ENCODE assay signal across 8 mouse cellular contexts in genomic region chr1:121440535-121441381, GRCm38 (mm10). TPM values are rescaled to one million over a fixed set of nuclear protein-coding genes. Genes with fewer than 3 reads are reported as not detected.
A peak's percentile ranks its signal among the peaks of the same experiment; 100 is the strongest.
DNase-seq lines count a peak whose midpoint lies in the region; ATAC-seq and TF ChIP-seq lines count a peak whose summit lies in the region.

No protein-coding gene starts in this region.

- H3K27me3 ChIP-seq in G1E (ENCODE audit: insufficient read depth, low read length) = no peaks in the 10 kb centered on the region
- no peaks in the 10 kb centered on the region for H3K27me3 ChIP-seq in forebrain, embryonic 12.5 days
- no peaks in the 10 kb centered on the region for H3K27me3 ChIP-seq in hindbrain, embryonic 12.5 days
- no peaks in the 10 kb centered on the region for H3K27me3 ChIP-seq in lung, postnatal 0 days (replicated peaks; ENCODE audit: insufficient read depth, low read length)

- 63% methylated on average over 13 of the region's 13 CpGs for WGBS in forebrain, embryonic 12.5 days
- WGBS in hindbrain, embryonic 12.5 days = 66% methylated on average over 13 of the region's 13 CpGs
- WGBS in lung, postnatal 0 days = 65% methylated on average over 13 of the region's 13 CpGs

- H3K36me3 ChIP-seq in G1E (replicated peaks) = peaks cover 97% of the 10 kb centered on the region
- peaks cover 45% of the 10 kb centered on the region for H3K36me3 ChIP-seq in forebrain, embryonic 12.5 days (replicated peaks)
- peaks cover 46% of the 10 kb centered on the region for H3K36me3 ChIP-seq in hindbrain, embryonic 12.5 days
- peaks cover 11% of the 10 kb centered on the region; the same call in 1 of the 2 replicates for H3K36me3 ChIP-seq in lung, postnatal 0 days (ENCODE audit: insufficient read depth, low read length)

- H3K9me3 ChIP-seq in G1E (replicated peaks) = no peaks in the 10 kb centered on the region
- H3K9me3 ChIP-seq in forebrain, embryonic 12.5 days = no peaks in the 10 kb centered on the region
- no peaks in the 10 kb centered on the region for H3K9me3 ChIP-seq in hindbrain, embryonic 12.5 days (replicated peaks)
- H3K9me3 ChIP-seq in lung, postnatal 0 days (ENCODE audit: low read length) = no peaks in the 10 kb centered on the region

- DNase-seq in G1E (ENCODE audit: low spot score) = peak; percentile 37
- peak; percentile 46 for DNase-seq in c-Kit-positive CD71-positive TER-119-negative erythroid progenitor cells, embryonic 14.5 days (ENCODE audit: low read depth)
- peak; percentile 76 to 82 for DNase-seq in layer of hippocampus, postnatal 10 days (ENCODE audit: low spot score in 2 of 2)
- DNase-seq in lung, postnatal 0 days (ENCODE audit: low spot score) = peak; percentile 63
- peak; percentile 20 for DNase-seq in retina, adult 2 months (ENCODE audit: low read depth, low spot score)
- peak; percentile 69 for DNase-seq in urinary bladder, postnatal 14 days (ENCODE audit: low spot score)

- no peak overlapping the region for H3K4me2 ChIP-seq in forebrain, embryonic 12.5 days
- H3K4me2 ChIP-seq in hindbrain, embryonic 12.5 days (replicated peaks) = no peak overlapping the region
- no peak overlapping the region for H3K4me2 ChIP-seq in lung, postnatal 0 days (replicated peaks; ENCODE audit: low read depth, low read length)

- peak; percentile 43; the same call in 1 of the 2 replicates for ATAC-seq in G1E (ENCODE audit: extremely low read depth, insufficient number of reproducible peaks, low FRiP score, poor library complexity, severe bottlenecking)
- peak; percentile 70; the same call in 1 of the 2 replicates for ATAC-seq in forebrain, embryonic 12.5 days (ENCODE audit: low FRiP score)
- ATAC-seq in hindbrain, embryonic 12.5 days (ENCODE audit: low FRiP score) = 0 out of 2 replicates have a peak, but pooled peaks have one; percentile 39
- ATAC-seq in lung, postnatal 0 days = no peak

- no peak overlapping the region for H3K27ac ChIP-seq in forebrain, embryonic 12.5 days
- no peak overlapping the region for H3K27ac ChIP-seq in hindbrain, embryonic 12.5 days
- no peak overlapping the region for H3K27ac ChIP-seq in lung, postnatal 0 days (ENCODE audit: low read length)

- TF ChIP-seq CTCF in G1E (IDR thresholded peaks at IDR 0.05; ENCODE audit: low read depth, low read length) = peak; percentile 60
- TF ChIP-seq CTCF in lung, postnatal 0 days (IDR thresholded peaks at IDR 0.05) = peak; percentile 83

- no peak overlapping the region for H3K4me3 ChIP-seq in G1E (ENCODE audit: low read depth, low read length)
- no peak overlapping the region for H3K4me3 ChIP-seq in forebrain, embryonic 12.5 days (replicated peaks)
- H3K4me3 ChIP-seq in hindbrain, embryonic 12.5 days = no peak overlapping the region
- no peak overlapping the region for H3K4me3 ChIP-seq in lung, postnatal 0 days (ENCODE audit: low read depth, low read length)

- H3K9ac ChIP-seq in forebrain, embryonic 12.5 days = no peak overlapping the region
- no peak overlapping the region for H3K9ac ChIP-seq in hindbrain, embryonic 12.5 days
- no peak overlapping the region for H3K9ac ChIP-seq in lung, postnatal 0 days (replicated peaks; ENCODE audit: low read depth)

- H3K4me1 ChIP-seq in G1E (ENCODE audit: insufficient read depth, low read depth, low read length) = no peaks in the 10 kb centered on the region
- H3K4me1 ChIP-seq in forebrain, embryonic 12.5 days = no peaks in the 10 kb centered on the region
- no peaks in the 10 kb centered on the region for H3K4me1 ChIP-seq in hindbrain, embryonic 12.5 days
- H3K4me1 ChIP-seq in lung, postnatal 0 days (ENCODE audit: insufficient read depth, low read depth, low read length) = no peaks in the 10 kb centered on the region

- TF ChIP-seq EP300 in lung, postnatal 0 days (IDR thresholded peaks at IDR 0.05) = no peak

RNA-seq across cellular contexts. Expression of gene Ccdc93, which starts 9.9 kb away (rescaled TPM):
- total RNA-seq in G1E (2014; fragmentation: Nextera tagmentation) (32.7 and 44.7 TPM in 2 replicates), G1E (2017) (37.3 and 44.7 TPM in 2 replicates)
- 5.7 and 6.4 TPM in 2 replicates for polyA plus RNA-seq in G1E (2012)
- 11.0 and 11.4 TPM in 2 replicates for polyA plus RNA-seq in forebrain, embryonic 12.5 days (2016; fragmentation: Nextera tagmentation; extraction: Ambion mirVana)
- polyA plus RNA-seq in hindbrain, embryonic 12.5 days (2016; fragmentation: Nextera tagmentation; extraction: Ambion mirVana) = 14.9 and 15.8 TPM in 2 replicates
- total RNA-seq in layer of hippocampus, postnatal 10 days (2021) = 10 to 100 TPM; 35.4 to 37.3 TPM
- polyA plus RNA-seq in lung, postnatal 0 days (2015; fragmentation: Nextera tagmentation; extraction: Ambion mirVana) = 3.4 and 4.7 TPM in 2 replicates

Comparison
In these comparisons a context has a peak if more than half of its experiments do, and no peak if none do; other contexts are left out.
1. DNase-seq: peak in every context shown above with its lines; median percentile 79 in layer of hippocampus, postnatal 10 days; 69 in urinary bladder, postnatal 14 days; 63 in lung, postnatal 0 days; 46 in c-Kit-positive CD71-positive TER-119-negative erythroid progenitor cells, embryonic 14.5 days; 37 in G1E; 20 in retina, adult 2 months.